Mouse (Mus musculus) forebrain, embryonic 15.5 days (tissue): ENCODE measurements around the gene Cryab. TPM values are rescaled to one million over a fixed set of nuclear protein-coding genes. Genes with fewer than 3 reads are reported as not detected.

Experiments
- ATAC-seq: fragments of 200-750 bp; cut with Nextera tagmentation; replicated peaks from 2 replicates; pipeline ENCODE4 v1.8.0; 2017; ENCODE audit warnings: mild to moderate bottlenecking, moderate TSS enrichment, moderate library complexity
- H3K27ac ChIP-seq: fragments of 300-500 bp; sonication (generic); replicated peaks from 2 replicates; pipeline ENCODE4 v1.5.1; 2015; ENCODE audit warnings: mild to moderate bottlenecking, inconsistent platforms
- H3K27me3 ChIP-seq: fragments of 300-500 bp; sonication (generic); 2 replicates; pipeline ENCODE4 v1.6.1; 2015; ENCODE audit warnings: inconsistent platforms
- H3K36me3 ChIP-seq: fragments of 300-500 bp; sonication (generic); 2 replicates; pipeline ENCODE4 v1.6.1; 2015; ENCODE audit warnings: mild to moderate bottlenecking, inconsistent platforms
- H3K4me1 ChIP-seq: fragments of 300-500 bp; sonication (generic); 2 replicates; pipeline ENCODE4 v1.6.1; 2015; ENCODE audit warnings: inconsistent platforms
- H3K4me2 ChIP-seq: fragments of 300-500 bp; sonication (generic); replicated peaks from 2 replicates; pipeline ENCODE4 v1.6.1; 2015; ENCODE audit warnings: mild to moderate bottlenecking, inconsistent platforms
- H3K4me3 ChIP-seq: fragments of 300-500 bp; sonication (generic); 2 replicates; pipeline ENCODE4 v1.5.1; 2015; ENCODE audit warnings: mild to moderate bottlenecking, inconsistent platforms
- H3K9ac ChIP-seq: fragments of 300-500 bp; sonication (generic); replicated peaks from 2 replicates; pipeline ENCODE4 v1.6.1; 2015; ENCODE audit warnings: mild to moderate bottlenecking, inconsistent platforms
- H3K9me3 ChIP-seq: fragments of 300-500 bp; sonication (generic); 2 replicates; pipeline ENCODE4 v1.6.1; 2016; ENCODE audit warnings: inconsistent platforms
- WGBS: fragments of 180-500 bp; shearing (Covaris S2); methylation state at CpG from one replicate; pipeline ENCODE4 v1.1.7; 2015; ENCODE audit warnings: mixed read lengths; 5-methylcytosine and 5-hydroxymethylcytosine counted together
- polyA plus RNA-seq: library from polyadenylated mRNA; unstranded; fragments of >200 nt; fragmentation: Nextera tagmentation; extraction: Ambion mirVana; gene quantifications from 2 replicates; pipeline ENCODE4 v1.2.1, GENCODE M21; 2015

The Cryab gene
- polyA plus RNA-seq, 1 experiment from 2014 or later, result 14.1 TPM

DNA sequence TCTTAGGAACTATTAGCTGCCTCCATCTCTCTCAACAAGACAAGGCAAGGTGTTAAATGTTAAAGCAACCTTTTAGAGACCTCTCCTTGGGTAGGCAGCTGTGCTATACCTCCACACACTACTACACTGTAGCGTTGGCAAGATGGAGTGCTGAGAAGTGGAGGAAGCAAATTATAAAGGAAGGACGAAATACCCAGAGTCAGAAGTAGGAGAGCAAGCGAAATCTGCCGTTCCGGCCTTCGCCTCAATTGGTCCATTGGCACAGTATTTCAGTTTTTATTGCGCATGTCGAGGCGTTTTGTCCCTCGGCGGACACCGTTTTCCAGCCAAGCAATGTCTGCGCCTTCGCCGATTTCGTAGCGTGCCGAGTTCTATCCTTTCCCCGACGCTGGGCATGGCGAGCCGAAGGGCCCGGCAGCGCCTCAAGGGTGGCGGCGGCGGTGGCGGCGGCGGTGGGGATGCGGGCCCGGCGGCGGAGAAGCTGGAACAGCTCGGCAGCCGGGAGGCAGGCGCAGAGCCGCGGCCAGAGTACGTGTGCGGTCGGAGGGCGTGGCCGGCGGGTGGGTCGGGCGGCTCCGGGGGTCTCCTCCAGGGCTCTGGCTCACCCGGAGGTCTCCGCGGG, 24.0 kb downstream of the Cryab start, which contains the start of the genes Alg9 and 1110032A03Rik:
Gene Alg9 (plus strand): TSS at position 29 of the 622 bp plus-strand sequence.
Gene 1110032A03Rik (minus strand): TSS at position 530 of the 622 bp plus-strand sequence.
- peak within 1 kb of the TSS; percentile 94 for H3K4me3 ChIP-seq
- peak within 1 kb of the TSS; percentile 95 for H3K9ac ChIP-seq
- H3K9me3 ChIP-seq, result no peaks in the 10 kb centered on the region
- peaks cover 14% of the 10 kb centered on the region for H3K36me3 ChIP-seq
- WGBS, result 1% methylated on average over 47 of the region's 51 CpGs
- peak within 1 kb of the TSS; percentile 94 for H3K27ac ChIP-seq
- ATAC-seq, result peak; percentile 86
- peaks cover 24% of the 10 kb centered on the region for H3K4me1 ChIP-seq
- H3K27me3 ChIP-seq, result no peaks in the 10 kb centered on the region
- H3K4me2 ChIP-seq, result peak within 1 kb of the TSS; percentile 78

DNA sequence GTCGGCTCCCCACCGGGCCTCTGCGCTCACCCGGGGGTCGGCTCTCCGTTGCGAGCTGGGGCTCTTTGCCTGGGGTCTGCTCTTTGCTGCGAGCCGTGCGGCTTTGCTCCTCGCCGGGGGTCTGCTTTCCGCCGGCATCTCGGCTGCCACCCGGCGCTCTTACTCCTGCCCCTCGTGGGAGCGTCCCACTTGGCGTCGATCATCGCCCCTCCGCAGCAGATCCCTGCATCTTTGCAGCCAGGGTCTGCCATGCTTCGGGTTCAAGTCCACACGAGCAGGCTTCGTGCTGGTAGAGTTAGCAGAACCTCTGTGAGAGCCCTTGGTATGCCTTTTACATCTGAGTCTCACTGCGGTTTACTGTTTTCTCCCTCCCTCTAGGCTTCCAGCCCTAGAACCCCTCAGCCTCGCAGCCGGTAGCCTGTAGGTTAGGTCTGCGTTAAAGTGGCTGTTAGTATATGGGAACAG, 24.6 kb downstream of the Cryab start:
- Histone ChIP-seq H3K36me3 (peaks cover 20% of the 10 kb centered on the region), H3K9ac (peak overlapping the region; percentile 95), H3K27me3 (no peaks in the 10 kb centered on the region), H3K4me2 (peak overlapping the region; percentile 78), H3K4me1 (peaks cover 24% of the 10 kb centered on the region), H3K4me3 (peak overlapping the region; percentile 94), H3K27ac (peak overlapping the region; percentile 94), H3K9me3 (no peaks in the 10 kb centered on the region)
- peak; percentile 84 for ATAC-seq
- under 1% methylated on average over 30 of the region's 30 CpGs for WGBS

GRCm38 (mm10) chr9:50776162-50776760, 25.1 kb downstream of the Cryab start:
- Histone ChIP-seq H3K4me1 (peaks cover 24% of the 10 kb centered on the region), H3K9me3 (no peaks in the 10 kb centered on the region), H3K9ac (peak overlapping the region; percentile 95), H3K4me3 (peak overlapping the region; percentile 94), H3K36me3 (peaks cover 25% of the 10 kb centered on the region), H3K27ac (peak overlapping the region; percentile 94), H3K27me3 (no peaks in the 10 kb centered on the region), H3K4me2 (peak overlapping the region; percentile 78)
- 67% methylated on average over 11 of the region's 11 CpGs for WGBS
- ATAC-seq, result no peak

GRCm38 (mm10) chr9:50782155-50782554, 31.0 kb downstream of the Cryab start:
- no peak overlapping the region for H3K27ac ChIP-seq
- ATAC-seq, result no peak
- H3K4me3 ChIP-seq, result no peak overlapping the region
- H3K9me3 ChIP-seq, result no peaks in the 10 kb centered on the region
- H3K27me3 ChIP-seq, result no peaks in the 10 kb centered on the region
- H3K4me2 ChIP-seq, result no peak overlapping the region
- H3K36me3 ChIP-seq, result peaks cover 72% of the 10 kb centered on the region
- WGBS, result 69% methylated on average over 2 of the region's 2 CpGs
- H3K4me1 ChIP-seq, result no peaks in the 10 kb centered on the region
- H3K9ac ChIP-seq, result no peak overlapping the region

DNA sequence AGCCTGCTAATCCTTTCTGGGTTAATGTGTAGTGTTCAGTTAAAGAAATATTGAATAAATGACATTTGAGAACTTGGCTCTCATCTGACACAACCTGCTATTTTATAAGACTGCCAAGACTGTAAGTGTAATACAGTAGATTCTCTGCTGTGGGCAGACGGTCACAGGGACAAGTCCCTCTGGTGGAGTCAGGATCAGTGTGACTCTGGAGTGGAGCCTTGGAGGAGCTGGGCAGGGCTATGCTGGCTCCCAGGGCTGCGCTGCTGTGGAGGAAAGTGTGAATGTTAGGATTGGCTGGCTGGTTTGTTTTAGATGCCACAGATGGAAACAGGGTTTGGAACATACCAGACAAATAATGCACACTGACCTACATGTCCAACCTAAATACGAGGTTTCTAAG, 44.1 kb downstream of the Cryab start:
- Histone ChIP-seq H3K4me2 (no peak overlapping the region), H3K36me3 (peaks cover 35% of the 10 kb centered on the region), H3K27me3 (no peaks in the 10 kb centered on the region), H3K27ac (no peak overlapping the region), H3K9ac (no peak overlapping the region), H3K4me3 (no peak overlapping the region), H3K4me1 (0 out of 2 replicates have a peak, but pooled peaks cover 4% of the 10 kb centered on the region), H3K9me3 (no peaks in the 10 kb centered on the region)
- no peak for ATAC-seq
- 85% methylated on average over 3 of the region's 3 CpGs for WGBS

GRCm38 (mm10) chr9:50796776-50797175, 45.7 kb downstream of the Cryab start:
- Histone ChIP-seq H3K4me1 (0 out of 2 replicates have a peak, but pooled peaks cover 4% of the 10 kb centered on the region), H3K27ac (no peak overlapping the region), H3K4me2 (no peak overlapping the region), H3K4me3 (no peak overlapping the region), H3K9me3 (no peaks in the 10 kb centered on the region), H3K27me3 (no peaks in the 10 kb centered on the region), H3K9ac (no peak overlapping the region), H3K36me3 (peaks cover 29% of the 10 kb centered on the region)
- ATAC-seq, result no peak
- WGBS, result 93% methylated on average over 8 of the region's 8 CpGs

DNA sequence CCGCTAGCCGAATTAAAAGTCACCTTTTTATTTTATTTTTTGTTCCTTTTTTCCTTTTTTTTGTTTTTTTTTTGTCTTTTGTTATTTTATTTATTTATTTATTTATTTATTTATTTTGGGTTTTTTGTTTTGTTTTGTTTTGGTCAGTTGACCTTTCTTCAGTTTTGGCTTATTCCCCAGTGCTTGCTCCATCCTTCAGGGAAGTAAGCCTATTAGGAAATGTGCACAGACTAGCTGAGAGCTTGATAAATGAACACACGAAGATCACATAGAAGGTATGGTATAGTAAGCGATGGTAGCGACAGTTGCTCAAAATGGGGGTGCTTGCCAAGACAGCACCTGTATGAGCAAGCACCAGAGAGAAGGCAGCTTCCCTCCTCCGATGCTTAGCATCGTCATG, 46.5 kb downstream of the Cryab start:
- ATAC-seq, result no peak
- Histone ChIP-seq H3K9me3 (no peaks in the 10 kb centered on the region), H3K9ac (no peak overlapping the region), H3K4me3 (no peak overlapping the region), H3K36me3 (peaks cover 26% of the 10 kb centered on the region), H3K27me3 (no peaks in the 10 kb centered on the region), H3K4me2 (no peak overlapping the region), H3K27ac (no peak overlapping the region), H3K4me1 (0 out of 2 replicates have a peak, but pooled peaks cover 4% of the 10 kb centered on the region)
- 92% methylated on average over 7 of the region's 7 CpGs for WGBS

DNA sequence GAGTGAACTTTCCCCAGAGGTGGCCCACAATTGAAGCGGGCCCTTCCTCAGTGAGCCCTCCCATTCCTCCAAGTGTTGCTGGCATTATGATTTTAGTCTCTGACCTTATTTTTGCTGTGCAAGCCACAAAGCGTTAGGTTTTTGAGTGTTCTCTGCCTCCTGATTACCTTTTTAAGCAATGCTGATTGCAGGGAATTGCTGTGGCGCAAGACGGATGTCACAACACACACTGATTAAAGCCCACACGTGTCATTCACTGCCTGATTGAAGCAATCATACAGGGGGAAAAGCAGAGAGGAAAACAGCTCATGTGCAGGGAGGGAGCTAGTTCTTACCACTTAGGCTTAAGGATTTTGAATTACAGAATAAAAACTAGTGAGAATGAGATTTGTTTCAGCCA, 47.2 kb downstream of the Cryab start:
- no peak overlapping the region for H3K4me2 ChIP-seq
- WGBS, result 61% methylated on average over 5 of the region's 5 CpGs
- no peak overlapping the region for H3K27ac ChIP-seq
- H3K9me3 ChIP-seq, result no peaks in the 10 kb centered on the region
- no peak for ATAC-seq
- no peak overlapping the region for H3K9ac ChIP-seq
- H3K4me1 ChIP-seq, result 0 out of 2 replicates have a peak, but pooled peaks cover 4% of the 10 kb centered on the region
- H3K4me3 ChIP-seq, result no peak overlapping the region
- H3K36me3 ChIP-seq, result peaks cover 29% of the 10 kb centered on the region
- H3K27me3 ChIP-seq, result no peaks in the 10 kb centered on the region

DNA sequence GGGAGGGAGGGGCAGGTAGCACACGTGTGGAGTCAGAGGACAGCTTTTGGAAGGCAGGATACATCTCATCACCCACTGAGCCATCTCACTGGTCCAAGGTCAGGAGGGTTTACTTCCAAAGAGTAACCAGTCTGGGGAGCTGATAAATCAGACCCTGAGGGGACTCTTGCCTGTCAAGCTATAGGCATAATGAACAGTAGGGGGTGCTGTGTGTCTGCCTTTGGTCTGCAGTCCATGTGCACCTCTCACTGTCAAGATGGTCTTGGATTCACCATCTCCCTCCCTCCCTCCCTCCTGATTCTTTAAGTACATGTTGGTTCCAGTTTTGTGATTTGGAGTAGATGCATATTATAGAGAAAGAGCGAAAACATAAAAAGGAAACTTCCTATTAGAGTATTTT, 49.9 kb downstream of the Cryab start:
- Histone ChIP-seq H3K27me3 (no peaks in the 10 kb centered on the region), H3K27ac (no peak overlapping the region), H3K4me2 (no peak overlapping the region), H3K9me3 (no peaks in the 10 kb centered on the region), H3K9ac (no peak overlapping the region), H3K36me3 (peaks cover 29% of the 10 kb centered on the region), H3K4me3 (no peak overlapping the region), H3K4me1 (0 out of 2 replicates have a peak, but pooled peaks cover 4% of the 10 kb centered on the region)
- 70% methylated on average over 2 of the region's 2 CpGs for WGBS
- ATAC-seq, result no peak

GRCm38 (mm10) chr9:50803055-50803671, 52.0 kb downstream of the Cryab start:
- ATAC-seq, result no peak
- no peak overlapping the region for H3K4me2 ChIP-seq
- no peaks in the 10 kb centered on the region for H3K9me3 ChIP-seq
- peaks cover 37% of the 10 kb centered on the region for H3K36me3 ChIP-seq
- H3K9ac ChIP-seq, result no peak overlapping the region
- H3K27ac ChIP-seq, result no peak overlapping the region
- no peaks in the 10 kb centered on the region for H3K27me3 ChIP-seq
- WGBS, result 88% methylated on average over 7 of the region's 7 CpGs
- H3K4me3 ChIP-seq, result no peak overlapping the region
- H3K4me1 ChIP-seq, result 0 out of 2 replicates have a peak, but pooled peaks cover 4% of the 10 kb centered on the region
